Mouse (Mus musculus): Measurements from ENCODE around the gene Fst. TPM values are rescaled to one million over a fixed set of nuclear protein-coding genes. Genes with fewer than 3 reads are reported as not detected.

The Fst gene
- total RNA-seq, 2 experiments from 2014 or later = 5.4 to 9.0 TPM

GRCm38 (mm10) chr13:114420235-114420634, 38.5 kb downstream of the Fst start:
- DNase-seq (ENCODE audit: low spot score in 2 of 2) = no peak

- no peak for DNase-seq (ENCODE audit: low spot score in 2 of 2)
Measured at GRCm38 (mm10) chr13:114419364-114419763, 39.4 kb downstream of the Fst start.

- DNase-seq (ENCODE audit: low spot score in 2 of 2) = no peak
Measured at GRCm38 (mm10) chr13:114412326-114412725, 46.4 kb downstream of the Fst start.

GRCm38 (mm10) chr13:114406866-114407265, 51.9 kb downstream of the Fst start:
- no peak for DNase-seq (ENCODE audit: low spot score in 2 of 2)

- DNase-seq (ENCODE audit: low spot score in 2 of 2) = no peak
Measured at GRCm38 (mm10) chr13:114406424-114406823, 52.3 kb downstream of the Fst start.

- no peak for DNase-seq (ENCODE audit: low spot score in 2 of 2)
Measured at GRCm38 (mm10) chr13:114405100-114405715, 53.5 kb downstream of the Fst start.

Other genes starting within 250 kb of the Fst start
- 100 to 1,000 TPM; 152 to 168 TPM for gene Ndufs4, start 70.7 kb downstream of the Fst start, total RNA-seq (2021)

Measured in left cerebral cortex, adult 18-20 months (tissue).